ENCODE assay signal across 8 mouse cellular contexts in genomic region chr6:146887958-146888659, GRCm38 (mm10). TPM values are rescaled to one million over a fixed set of nuclear protein-coding genes. Genes with fewer than 3 reads are reported as not detected.
DNase-seq lines count a peak whose midpoint lies in the region; ATAC-seq and TF ChIP-seq lines count a peak whose summit lies in the region.

TSS of gene Ppfibp1 (plus strand) at chr6:146888487.

- H3K4me2 ChIP-seq in hindbrain, embryonic 11.5 days (replicated peaks; ENCODE audit: low read depth, low read length) = peak within 1 kb of the TSS; percentile 79
- peak within 1 kb of the TSS; percentile 84 for H3K4me2 ChIP-seq in lung, postnatal 0 days (replicated peaks; ENCODE audit: low read depth, low read length)

- no peaks in the 10 kb centered on the region; the same call in 1 of the 2 replicates for H3K4me1 ChIP-seq in hindbrain, embryonic 11.5 days (replicated peaks; ENCODE audit: control insufficient read depth, insufficient read depth, low read length)
- H3K4me1 ChIP-seq in lung, postnatal 0 days (ENCODE audit: insufficient read depth, low read depth, low read length) = peaks cover 16% of the 10 kb centered on the region; the same call in 1 of the 2 replicates

- DNase-seq in Patski (ENCODE audit: low read depth, low spot score) = no peak
- peak; percentile 93 to 96 for DNase-seq in cerebellum, postnatal 10 days
- peak; percentile 88 to 94 for DNase-seq in frontal cortex, postnatal 10 days (ENCODE audit: low spot score in 2 of 2)
- DNase-seq in hindbrain, embryonic 11.5 days (ENCODE audit: low spot score) = peak; percentile 97
- DNase-seq in layer of hippocampus, postnatal 10 days (ENCODE audit: low spot score in 2 of 2) = peak; percentile 91 to 97
- DNase-seq in lung, postnatal 0 days (ENCODE audit: low spot score) = peak; percentile 97
- peak; percentile 93 for DNase-seq in ovary, postnatal 10 days (ENCODE audit: low spot score)
- peak; percentile 83 to 92 for DNase-seq in thymus, postnatal 10 days (ENCODE audit: low spot score in 2 of 2)

- POLR2A ChIA-PET in Patski (lab: Charles Lee) = interaction anchor here (0.6 to 2.0 kb wide), 11 partner anchors 8 to 1729 kb away, joined by 3 to 7 read pairs (median 3); no protein-coding TSS in a partner anchor

- no peaks in the 10 kb centered on the region for H3K36me3 ChIP-seq in hindbrain, embryonic 11.5 days (ENCODE audit: control insufficient read depth, insufficient read depth, low read length)
- no peaks in the 10 kb centered on the region for H3K36me3 ChIP-seq in lung, postnatal 0 days (ENCODE audit: insufficient read depth, low read length)

- H3K27ac ChIP-seq in hindbrain, embryonic 11.5 days (ENCODE audit: low read depth, low read length) = 0 out of 2 replicates have a peak within 1 kb of the TSS, but pooled peaks have one; percentile 36
- peak within 1 kb of the TSS; percentile 92 for H3K27ac ChIP-seq in lung, postnatal 0 days (ENCODE audit: low read length)

- TF ChIP-seq EP300 in lung, postnatal 0 days (IDR thresholded peaks at IDR 0.05) = no peak

- no peak for TF ChIP-seq CTCF in Patski (IDR thresholded peaks at IDR 0.05)
- TF ChIP-seq CTCF in lung, postnatal 0 days (IDR thresholded peaks at IDR 0.05) = no peak

- peak within 1 kb of the TSS; percentile 81 for H3K9ac ChIP-seq in hindbrain, embryonic 11.5 days (ENCODE audit: low read depth, low read length)
- H3K9ac ChIP-seq in lung, postnatal 0 days (replicated peaks; ENCODE audit: low read depth) = peak within 1 kb of the TSS; percentile 93

- under 1% methylated on average over 61 of the region's 80 CpGs for WGBS in hindbrain, embryonic 11.5 days
- WGBS in lung, postnatal 0 days = under 1% methylated on average over 37 of the region's 80 CpGs

- H3K4me3 ChIP-seq in hindbrain, embryonic 11.5 days (ENCODE audit: low read depth, low read length) = peak within 1 kb of the TSS; percentile 76
- H3K4me3 ChIP-seq in lung, postnatal 0 days (ENCODE audit: low read depth, low read length) = peak within 1 kb of the TSS; percentile 79

- no peaks in the 10 kb centered on the region for H3K9me3 ChIP-seq in hindbrain, embryonic 11.5 days (ENCODE audit: control insufficient read depth, low read length)
- no peaks in the 10 kb centered on the region for H3K9me3 ChIP-seq in lung, postnatal 0 days (ENCODE audit: low read length)

- no peaks in the 10 kb centered on the region for H3K27me3 ChIP-seq in Patski
- no peaks in the 10 kb centered on the region; the same call in 1 of the 2 replicates for H3K27me3 ChIP-seq in hindbrain, embryonic 11.5 days (ENCODE audit: control insufficient read depth, insufficient read depth, low read length)
- H3K27me3 ChIP-seq in lung, postnatal 0 days (replicated peaks; ENCODE audit: insufficient read depth, low read length) = no peaks in the 10 kb centered on the region

- CTCF ChIA-PET in Patski (lab: Charles Lee) = interaction anchor here (0.9 to 2.7 kb wide), 8 partner anchors 10 to 106 kb away, joined by 3 to 12 read pairs (median 5); no protein-coding TSS in a partner anchor

- peak; percentile 88 for ATAC-seq in Patski
- peak; percentile 96 for ATAC-seq in hindbrain, embryonic 11.5 days (ENCODE audit: low FRiP score)
- peak; percentile 96 for ATAC-seq in lung, postnatal 0 days

- in situ Hi-C loops in Patski (cut with MboI; ENCODE audit: low pct_unique_long_range_greater_than_20kb) = no loop called here

RNA-seq across cellular contexts. Expression of gene Ppfibp1, which starts in this region (rescaled TPM):
- 138 TPM for polyA plus RNA-seq in Patski (2021)
- polyA plus RNA-seq in hindbrain, embryonic 11.5 days (2014; fragmentation: Nextera tagmentation; extraction: Ambion mirVana) = 29.0 and 36.1 TPM in 2 replicates
- total RNA-seq in layer of hippocampus, postnatal 10 days (2021) = 10 to 100 TPM; 56.5 to 64.7 TPM
- polyA plus RNA-seq in lung, postnatal 0 days (2015; fragmentation: Nextera tagmentation; extraction: Ambion mirVana) = 50.5 and 53.5 TPM in 2 replicates
